Mouse (Mus musculus): ENCODE results near the gene Avpr2. TPM values are rescaled to one million over a fixed set of nuclear protein-coding genes. Genes with fewer than 3 reads are reported as not detected.

The Avpr2 gene
- polyA plus RNA-seq, 1 experiment = not detected

DNA sequence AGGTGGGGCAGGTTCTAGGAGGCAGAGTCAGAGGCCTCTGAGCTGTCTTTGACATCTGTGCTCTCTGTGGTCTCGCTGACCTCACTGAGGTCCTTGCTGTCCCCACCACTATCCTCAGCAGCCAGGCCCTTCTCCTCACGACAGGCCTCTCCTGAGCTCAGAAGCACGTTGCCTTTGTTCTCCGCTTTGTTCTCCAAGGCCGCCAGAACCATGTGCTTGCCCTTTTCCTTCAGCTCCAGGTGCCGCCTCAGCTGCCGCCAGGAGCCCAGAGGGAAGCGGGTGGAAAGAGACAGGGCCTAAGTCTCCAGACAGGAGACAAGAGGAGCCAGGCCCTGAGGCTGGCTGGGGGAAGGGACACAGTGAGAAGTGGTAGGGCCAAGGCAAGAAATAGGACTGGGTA, 25.0 kb downstream of the Avpr2 start:
- no peak for DNase-seq (ENCODE audit: low spot score)

DNA sequence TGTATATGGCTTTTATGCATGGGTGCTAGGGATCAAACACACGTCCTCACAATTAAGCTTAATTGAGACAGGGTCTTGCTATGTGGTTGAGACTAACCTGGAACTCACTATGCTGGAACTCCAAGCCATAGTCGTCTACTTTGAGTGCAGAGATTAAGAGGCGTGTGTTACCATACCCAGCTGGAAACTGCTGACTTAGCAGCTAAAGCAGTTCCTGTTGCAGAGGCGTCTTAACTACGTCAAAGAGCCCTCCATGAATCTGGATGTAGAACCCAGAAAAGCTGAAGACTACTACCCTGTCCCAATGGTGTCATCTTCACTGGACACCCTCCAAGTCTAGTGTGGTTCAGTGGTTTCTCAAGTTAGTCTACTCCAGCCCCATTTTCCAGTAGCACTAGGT, 26.7 kb downstream of the Avpr2 start:
- DNase-seq (ENCODE audit: low spot score) = no peak

DNA sequence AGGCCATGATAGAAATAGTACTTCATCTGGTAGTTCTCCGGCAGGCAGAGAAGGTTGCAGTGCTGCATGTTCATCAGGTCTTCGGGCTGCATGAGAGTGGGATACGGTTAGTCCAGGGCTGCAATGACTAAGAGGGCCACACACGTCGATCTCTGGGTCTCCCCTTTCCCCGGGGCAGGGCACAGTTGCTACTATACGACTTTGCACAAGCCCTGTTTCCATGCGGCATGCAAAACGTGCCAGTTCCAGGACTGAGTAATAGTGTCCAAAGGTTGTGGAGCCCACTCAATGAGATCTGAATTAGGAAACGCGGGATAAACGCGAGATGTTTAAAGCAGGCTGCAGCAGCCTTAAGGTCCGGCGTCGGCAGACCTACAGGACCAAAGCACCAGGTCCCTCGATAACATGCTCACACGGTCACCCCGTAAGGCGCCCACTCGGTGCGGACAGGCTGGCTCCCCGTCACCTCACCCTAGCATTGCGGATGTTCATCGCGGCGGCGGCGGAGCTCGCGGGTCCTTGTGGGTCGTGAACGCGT, 29.5 kb downstream of the Avpr2 start:
- DNase-seq (ENCODE audit: low spot score) = no peak

DNA sequence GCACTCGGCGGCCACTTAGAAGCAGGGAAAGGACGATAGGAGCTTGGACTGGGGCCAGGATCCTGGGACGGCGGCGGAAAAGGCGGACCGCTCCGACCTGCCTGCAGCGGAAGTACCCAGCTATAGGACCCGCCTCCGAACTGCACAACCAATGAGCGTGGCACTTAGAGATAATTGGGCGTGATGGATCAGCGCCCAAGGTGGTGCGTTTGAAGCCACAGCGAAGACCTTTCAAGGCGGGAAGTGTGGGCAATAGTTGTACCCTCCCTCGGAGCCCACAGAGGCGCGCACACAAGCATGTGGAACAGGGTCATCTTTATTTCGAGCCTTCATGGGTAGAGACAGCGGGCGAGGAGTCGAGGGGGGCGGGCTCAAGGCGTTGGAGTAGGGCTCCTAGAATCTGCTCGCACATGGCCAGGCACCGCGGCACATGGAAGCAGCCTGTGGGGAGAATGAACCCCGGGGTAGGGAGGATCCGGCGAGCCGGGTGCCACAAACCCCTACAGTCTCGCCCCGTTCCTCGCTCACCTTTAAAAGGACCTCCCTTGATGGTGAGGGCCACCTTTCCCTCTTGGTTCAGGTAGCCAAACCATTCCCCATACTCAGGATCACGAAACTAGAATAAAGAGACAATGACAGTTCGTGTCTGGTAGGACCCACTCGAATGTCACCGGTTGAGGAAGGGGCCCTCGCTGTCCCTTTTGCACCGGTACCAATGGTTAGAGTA, 30.1 kb downstream of the Avpr2 start, which contains the start of the genes Arhgap4 and Naa10:
Gene Arhgap4, minus strand, starts transcription at position 48 of the 727 bp plus-strand sequence.
Gene Naa10, minus strand, starts transcription at position 122 of the 727 bp plus-strand sequence.
- DNase-seq (ENCODE audit: low spot score) = peak; percentile 64

DNA sequence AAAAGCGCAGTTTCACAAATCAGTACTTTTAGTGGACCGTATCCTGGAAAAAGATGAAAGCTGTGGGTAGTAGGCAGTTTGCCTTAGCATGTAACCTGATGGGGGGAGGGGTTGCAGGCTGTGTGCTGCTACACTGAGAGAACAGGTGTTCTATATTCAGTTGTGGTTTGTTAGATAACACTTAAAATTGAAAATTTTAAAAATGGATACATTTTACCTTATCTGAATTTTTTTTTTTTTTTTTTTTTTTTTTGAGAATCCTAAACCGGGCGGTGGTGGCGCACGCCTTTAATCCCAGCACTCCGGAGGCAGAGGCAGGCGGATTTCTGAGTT, 30.6 kb downstream of the Avpr2 start:
- DNase-seq (ENCODE audit: low spot score) = no peak

DNA sequence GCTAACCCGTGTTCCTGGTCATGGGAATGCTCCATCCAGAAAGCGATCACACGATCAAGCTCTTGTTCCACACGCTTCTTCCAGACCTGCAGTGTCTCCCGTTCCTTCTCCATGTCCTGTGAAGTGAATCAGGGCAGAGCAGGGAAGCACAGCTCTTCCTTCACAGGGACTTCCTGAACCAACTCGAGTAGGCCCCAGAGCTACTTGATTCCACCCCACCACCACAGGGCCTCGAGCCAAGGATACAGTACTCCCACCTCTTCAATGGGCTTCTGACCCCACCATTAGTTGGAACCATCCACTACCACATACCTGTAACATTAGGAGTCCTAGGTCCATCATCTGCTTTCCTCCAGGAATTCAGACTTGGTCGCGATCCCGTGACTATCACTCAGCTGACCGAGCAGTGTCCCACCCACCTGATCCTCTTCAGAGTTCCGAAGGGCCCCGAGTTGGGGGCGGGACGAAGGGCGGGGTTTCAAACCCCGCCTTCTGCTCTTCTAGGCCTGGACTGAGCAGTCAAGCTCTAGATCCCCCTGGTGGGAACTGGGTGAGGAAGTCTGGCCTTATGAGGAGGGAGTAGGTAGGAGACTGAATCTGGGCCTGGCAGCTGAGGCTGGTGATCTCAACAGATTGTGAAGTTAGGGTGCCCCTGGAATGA, 38.6 kb downstream of the Avpr2 start, which contains the start of gene Renbp:
Gene Renbp, minus strand, starts transcription at position 449 of the 661 bp plus-strand sequence.
- DNase-seq (ENCODE audit: low spot score) = no peak

DNA sequence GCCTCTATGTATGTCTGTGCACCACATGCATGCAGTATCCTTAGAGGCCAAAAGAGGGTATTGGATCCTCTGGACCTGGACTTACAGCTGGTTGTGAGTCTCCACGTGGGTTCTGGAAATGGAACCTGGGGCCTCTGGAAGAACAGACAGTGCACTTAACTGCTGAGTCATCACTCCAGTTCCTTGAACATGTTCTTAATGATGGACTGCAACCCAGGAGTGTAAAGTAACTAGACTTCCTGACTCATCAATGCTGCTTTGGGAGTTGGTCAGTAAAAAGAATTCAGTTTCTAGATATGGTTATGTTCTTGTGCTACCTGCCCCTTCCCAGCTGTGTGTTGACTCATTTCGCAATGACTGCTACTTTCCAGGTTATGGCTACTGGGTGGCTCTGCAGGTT, 40.0 kb downstream of the Avpr2 start:
- DNase-seq (ENCODE audit: low spot score) = no peak

DNA sequence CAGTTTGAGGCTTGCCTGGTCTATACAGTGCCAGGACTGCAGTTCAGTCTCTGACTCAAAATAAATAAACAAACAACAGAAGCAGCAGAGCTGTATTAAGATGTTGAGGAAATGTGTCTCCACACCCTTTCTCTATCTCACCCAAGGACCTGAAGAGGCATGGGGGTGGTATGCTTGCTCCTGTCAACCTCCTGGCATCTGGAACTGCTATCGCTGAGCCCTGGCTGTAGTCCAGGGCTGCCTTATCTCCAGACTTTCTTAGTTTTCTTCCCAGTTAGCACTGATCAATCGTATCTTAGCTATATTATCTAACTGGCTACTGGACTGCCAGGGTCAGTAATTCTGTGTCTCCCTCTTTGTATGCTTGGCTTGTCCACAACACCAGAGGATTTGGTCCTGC, 50.0 kb downstream of the Avpr2 start:
- no peak for DNase-seq (ENCODE audit: low spot score)

DNA sequence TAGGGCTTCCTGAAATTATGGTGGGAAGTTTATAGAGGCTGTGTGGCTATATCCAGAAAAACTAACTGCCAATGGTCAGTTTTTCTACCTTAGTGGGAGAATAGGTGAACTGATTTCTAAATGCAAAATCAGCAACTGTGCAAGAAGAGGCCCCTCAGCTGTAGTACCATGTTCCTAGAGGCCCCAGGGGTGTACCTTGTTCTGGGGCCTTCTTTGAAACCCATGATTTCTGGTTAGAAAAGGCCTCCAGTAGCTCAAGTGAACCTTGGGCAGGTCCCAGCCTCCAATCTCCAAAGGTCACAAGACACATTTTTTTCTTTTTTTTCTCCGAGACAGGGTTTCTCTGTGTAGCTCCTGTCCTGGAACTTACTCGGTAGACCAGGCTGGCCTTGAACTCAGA, 50.4 kb downstream of the Avpr2 start:
- no peak for DNase-seq (ENCODE audit: low spot score)

Other genes with a start within 250 kb of the Avpr2 start
- 159 and 178 TPM in 2 replicates for gene Pnck, start 232.0 kb upstream of the Avpr2 start, polyA plus RNA-seq (2012; rRNA removed)
- gene Slc6a8, start 219.0 kb upstream of the Avpr2 start, polyA plus RNA-seq (2012; rRNA removed) = 78.1 and 87.3 TPM in 2 replicates
- 175 and 177 TPM in 2 replicates for gene Bcap31, start 175.9 kb upstream of the Avpr2 start, polyA plus RNA-seq (2012; rRNA removed)
- gene Abcd1, start 175.5 kb upstream of the Avpr2 start, polyA plus RNA-seq (2012; rRNA removed) = 20.2 and 27.2 TPM in 2 replicates
- gene Plxnb3, start 135.0 kb upstream of the Avpr2 start, polyA plus RNA-seq (2012; rRNA removed) = 0.99 TPM in 2 replicates
- gene Srpk3, start 117.7 kb upstream of the Avpr2 start, polyA plus RNA-seq (2012; rRNA removed) = 7.3 and 9.4 TPM in 2 replicates
- 285 and 332 TPM in 2 replicates for gene Idh3g, start 105.2 kb upstream of the Avpr2 start, polyA plus RNA-seq (2012; rRNA removed)
- gene Ssr4, start 105.1 kb upstream of the Avpr2 start, polyA plus RNA-seq (2012; rRNA removed) = 189 and 254 TPM in 2 replicates
- gene Pdzd4, start 67.1 kb upstream of the Avpr2 start, polyA plus RNA-seq (2012; rRNA removed) = 9.5 and 10.4 TPM in 2 replicates
- 24.9 and 32.0 TPM in 2 replicates for gene L1cam, start 4.0 kb downstream of the Avpr2 start, polyA plus RNA-seq (2012; rRNA removed)
- 6.0 and 8.4 TPM in 2 replicates for gene Arhgap4, start 29.8 kb downstream of the Avpr2 start, polyA plus RNA-seq (2012; rRNA removed)
- gene Naa10, start 29.8 kb downstream of the Avpr2 start, polyA plus RNA-seq (2012; rRNA removed) = 86.8 and 92.2 TPM in 2 replicates
- gene Renbp, start 38.7 kb downstream of the Avpr2 start, polyA plus RNA-seq (2012; rRNA removed) = 35.0 and 36.8 TPM in 2 replicates
- 18.7 and 32.6 TPM in 2 replicates for gene Hcfc1, start 74.3 kb downstream of the Avpr2 start, polyA plus RNA-seq (2012; rRNA removed)
- gene Irak1, start 131.8 kb downstream of the Avpr2 start, polyA plus RNA-seq (2012; rRNA removed) = 89.2 and 104 TPM in 2 replicates
- gene Opn1mw, start 235.4 kb downstream of the Avpr2 start, polyA plus RNA-seq (2012; rRNA removed) = not detected in 2 replicates
- gene Mecp2, start 243.3 kb downstream of the Avpr2 start, polyA plus RNA-seq (2012; rRNA removed) = 12.8 and 17.1 TPM in 2 replicates

Measured in urinary bladder, adult 2 months (tissue).